Mouse (Mus musculus) limb, embryonic 13.5 days (tissue): ENCODE results near the gene Txndc16. TPM values are rescaled to one million over a fixed set of nuclear protein-coding genes. Genes with fewer than 3 reads are reported as not detected.

ENCODE experiments used
- ATAC-seq: fragments of 200-750 bp; cut with Nextera tagmentation; 2 replicates; pipeline ENCODE4 v1.8.0; 2017; ENCODE audit warnings: low read depth, moderate number of reproducible peaks, moderate TSS enrichment; ENCODE audit not compliant: low FRiP score
- H3K27ac ChIP-seq: fragments of 300-500 bp; sonication (generic); 2 replicates; pipeline ENCODE4 v1.5.1; 2015; ENCODE audit warnings: inconsistent platforms, mild to moderate bottlenecking, moderate library complexity
- H3K27me3 ChIP-seq: fragments of 300-500 bp; sonication (generic); 2 replicates; pipeline ENCODE4 v1.6.1; 2015; ENCODE audit warnings: mild to moderate bottlenecking, inconsistent platforms
- H3K36me3 ChIP-seq: fragments of 300-500 bp; sonication (generic); 2 replicates; pipeline ENCODE4 v1.6.1; 2015; ENCODE audit warnings: inconsistent platforms, mild to moderate bottlenecking, moderate library complexity
- H3K4me1 ChIP-seq: fragments of 300-500 bp; sonication (generic); 2 replicates; pipeline ENCODE4 v1.6.1; 2015; ENCODE audit warnings: inconsistent platforms
- H3K4me2 ChIP-seq: fragments of 300-500 bp; sonication (generic); replicated peaks from 2 replicates; pipeline ENCODE4 v1.6.1; 2015; ENCODE audit warnings: inconsistent platforms, mild to moderate bottlenecking, moderate library complexity
- H3K4me3 ChIP-seq: fragments of 300-500 bp; sonication (generic); 2 replicates; pipeline ENCODE4 v1.5.1; 2015; ENCODE audit warnings: moderate library complexity, mild to moderate bottlenecking, inconsistent platforms
- H3K9ac ChIP-seq: fragments of 300-500 bp; sonication (generic); 2 replicates; pipeline ENCODE4 v1.6.1; 2015; ENCODE audit warnings: mild to moderate bottlenecking, inconsistent platforms
- H3K9me3 ChIP-seq: fragments of 300-500 bp; sonication (generic); 2 replicates; pipeline ENCODE4 v1.6.1; 2016; ENCODE audit warnings: inconsistent platforms
- WGBS: fragments of 180-500 bp; shearing (Covaris S2); methylation state at CpG from one replicate; pipeline ENCODE4 v1.1.7; 2015; 5-methylcytosine and 5-hydroxymethylcytosine counted together
- polyA plus RNA-seq: library from polyadenylated mRNA; unstranded; fragments of >200 nt; fragmentation: Nextera tagmentation; extraction: Ambion mirVana; gene quantifications from 2 replicates; pipeline ENCODE4 v1.2.1, GENCODE M21; 2015

Gene Txndc16
- polyA plus RNA-seq, 1 experiment from 2014 or later, result 18.9 TPM

DNA sequence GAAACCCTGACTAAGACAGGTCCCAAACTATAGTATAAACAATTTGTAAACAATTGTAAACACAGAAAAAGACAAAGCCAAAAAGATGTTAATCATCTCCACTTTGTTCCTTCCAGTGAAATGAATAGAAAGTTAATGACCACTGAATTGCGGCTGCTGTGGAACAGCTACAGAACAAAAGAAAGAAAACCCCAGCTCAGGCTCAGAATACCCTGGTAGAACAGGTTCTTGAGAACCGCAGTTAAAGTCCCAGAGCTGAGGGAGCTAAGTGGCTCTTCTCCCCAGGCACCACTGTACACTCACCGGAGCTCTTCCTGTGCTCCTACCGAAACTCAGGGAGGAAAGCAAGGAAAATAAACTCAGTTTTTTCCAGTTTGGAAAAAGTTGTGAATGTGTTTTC is 9.4 kb downstream of the Txndc16 start:
- Histone ChIP-seq H3K4me3 (no peak overlapping the region), H3K9me3 (no peaks in the 10 kb centered on the region), H3K27me3 (no peaks in the 10 kb centered on the region), H3K27ac (no peak overlapping the region), H3K36me3 (peaks cover 14% of the 10 kb centered on the region), H3K9ac (no peak overlapping the region), H3K4me1 (no peaks in the 10 kb centered on the region), H3K4me2 (no peak overlapping the region)
- WGBS, result 79% methylated on average over 4 of the region's 4 CpGs
- ATAC-seq, result no peak

GRCm38 (mm10) chr14:45200607-45201006 is 19.5 kb downstream of the Txndc16 start:
- no peak overlapping the region for H3K27ac ChIP-seq
- no peak overlapping the region for H3K4me3 ChIP-seq
- H3K9me3 ChIP-seq, result no peaks in the 10 kb centered on the region
- H3K4me2 ChIP-seq, result no peak overlapping the region
- no peaks in the 10 kb centered on the region for H3K27me3 ChIP-seq
- peaks cover 16% of the 10 kb centered on the region for H3K36me3 ChIP-seq
- H3K4me1 ChIP-seq, result no peaks in the 10 kb centered on the region
- ATAC-seq, result no peak
- H3K9ac ChIP-seq, result no peak overlapping the region

GRCm38 (mm10) chr14:45190999-45191398 is 29.1 kb downstream of the Txndc16 start:
- ATAC-seq, result no peak
- H3K4me2 ChIP-seq, result no peak overlapping the region
- H3K4me1 ChIP-seq, result no peaks in the 10 kb centered on the region
- no peak overlapping the region for H3K27ac ChIP-seq
- no peak overlapping the region for H3K4me3 ChIP-seq
- no peaks in the 10 kb centered on the region for H3K27me3 ChIP-seq
- H3K9me3 ChIP-seq, result no peaks in the 10 kb centered on the region
- 75% methylated on average over 2 of the region's 2 CpGs for WGBS
- H3K9ac ChIP-seq, result no peak overlapping the region
- H3K36me3 ChIP-seq, result 0 out of 2 replicates have a peak, but pooled peaks cover 2% of the 10 kb centered on the region

DNA sequence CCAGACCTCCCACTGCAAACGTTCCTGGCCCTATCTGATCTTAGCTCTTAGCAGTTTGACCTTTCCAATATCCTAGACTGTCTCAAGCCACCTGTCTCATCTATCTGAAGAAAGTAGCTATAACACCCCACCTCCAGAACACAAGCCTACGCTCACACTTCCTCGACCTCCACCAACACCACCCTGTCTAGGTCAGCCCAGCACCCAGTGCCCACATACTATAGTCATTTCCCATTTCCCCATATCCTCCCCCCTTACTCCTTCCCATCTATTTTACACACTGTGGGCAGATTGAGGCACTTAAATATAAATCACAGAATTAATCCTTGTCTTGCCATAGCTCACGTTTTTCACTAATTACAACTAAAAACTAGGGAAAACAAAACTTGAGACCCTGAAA is 38.5 kb downstream of the Txndc16 start:
- WGBS, result 80% methylated on average over 4 of the region's 4 CpGs
- H3K9ac ChIP-seq, result no peak overlapping the region
- H3K4me2 ChIP-seq, result no peak overlapping the region
- ATAC-seq, result no peak
- H3K36me3 ChIP-seq, result no peaks in the 10 kb centered on the region; the same call in 1 of the 2 replicates
- no peak overlapping the region for H3K4me3 ChIP-seq
- no peaks in the 10 kb centered on the region for H3K9me3 ChIP-seq
- no peak overlapping the region for H3K27ac ChIP-seq
- H3K4me1 ChIP-seq, result no peaks in the 10 kb centered on the region
- no peaks in the 10 kb centered on the region for H3K27me3 ChIP-seq

DNA sequence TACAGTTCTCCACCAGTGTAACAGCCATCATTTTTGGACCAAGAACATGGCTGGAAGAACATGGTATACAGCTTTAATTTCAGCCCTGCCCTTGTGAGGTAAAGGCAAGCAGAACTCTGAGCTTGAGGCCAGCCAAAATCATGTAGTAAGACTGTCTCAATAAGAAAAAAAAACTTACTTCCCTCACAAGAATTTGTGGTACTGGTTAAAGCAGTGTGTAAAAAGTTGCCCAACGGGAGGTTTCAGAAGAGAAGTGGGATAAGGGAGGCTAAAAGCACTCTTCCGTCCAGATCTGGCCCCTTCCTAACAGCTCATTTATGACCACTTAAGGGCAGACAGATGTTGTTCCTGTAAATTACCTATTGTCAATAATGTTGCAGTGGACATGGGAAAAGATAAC is 40.5 kb downstream of the Txndc16 start:
- Histone ChIP-seq H3K9me3 (no peaks in the 10 kb centered on the region), H3K4me2 (no peak overlapping the region), H3K4me1 (peaks cover 5% of the 10 kb centered on the region; the same call in 1 of the 2 replicates), H3K36me3 (no peaks in the 10 kb centered on the region; the same call in 1 of the 2 replicates), H3K4me3 (no peak overlapping the region), H3K27ac (no peak overlapping the region), H3K27me3 (no peaks in the 10 kb centered on the region), H3K9ac (no peak overlapping the region)
- 41% methylated on average over 2 of the region's 2 CpGs for WGBS
- ATAC-seq, result no peak

GRCm38 (mm10) chr14:45179186-45179585 is 40.9 kb downstream of the Txndc16 start:
- H3K27me3 ChIP-seq, result no peaks in the 10 kb centered on the region
- H3K9me3 ChIP-seq, result no peaks in the 10 kb centered on the region
- WGBS, result 22% methylated on average over 2 of the region's 2 CpGs

DNA sequence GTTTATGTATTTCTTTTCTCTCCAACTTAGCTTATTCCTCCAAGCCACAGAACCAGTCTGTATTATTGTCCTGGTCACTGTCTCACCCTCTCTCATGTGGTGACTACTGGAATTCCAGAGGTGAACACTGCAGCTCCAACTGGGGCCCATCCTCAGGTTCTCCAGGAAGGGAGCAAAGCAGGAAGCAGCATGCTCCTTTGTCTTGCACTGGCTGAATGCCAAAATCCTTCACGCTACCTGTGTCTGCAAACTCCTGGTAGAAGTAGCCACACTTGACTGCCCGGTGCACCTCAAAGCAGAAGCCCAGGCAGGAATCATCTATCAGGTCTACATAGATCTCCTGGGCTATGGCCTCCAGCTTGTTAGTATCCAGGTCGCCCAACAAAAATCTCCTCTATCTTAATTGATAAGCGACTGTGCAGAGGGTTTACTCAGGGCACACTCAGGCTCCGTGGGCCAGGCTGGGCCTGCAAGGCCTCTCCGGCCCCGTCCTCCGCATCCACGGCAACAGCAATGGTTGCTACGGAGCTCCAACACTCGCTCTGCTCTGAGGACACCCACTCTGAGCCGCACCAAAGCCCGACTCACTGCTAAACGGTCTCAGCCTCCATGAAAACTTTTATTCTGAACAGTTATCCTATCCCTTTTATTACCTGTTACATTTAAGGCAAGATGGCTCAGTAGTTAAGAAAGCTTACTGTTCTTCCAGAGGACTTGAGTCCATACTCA is 45.0 kb downstream of the Txndc16 start:
- no peak for ATAC-seq
- 78% methylated on average over 14 of the region's 14 CpGs for WGBS

More at GRCm38 (mm10) chr14:45179186-45179585, 40.9 kb downstream of the Txndc16 start:
- Histone ChIP-seq H3K4me3 (no peak overlapping the region), H3K4me1 (peaks cover 5% of the 10 kb centered on the region; the same call in 1 of the 2 replicates), H3K27ac (no peak overlapping the region), H3K36me3 (no peaks in the 10 kb centered on the region; the same call in 1 of the 2 replicates), H3K9ac (no peak overlapping the region), H3K4me2 (no peak overlapping the region)
- no peak for ATAC-seq

DNA sequence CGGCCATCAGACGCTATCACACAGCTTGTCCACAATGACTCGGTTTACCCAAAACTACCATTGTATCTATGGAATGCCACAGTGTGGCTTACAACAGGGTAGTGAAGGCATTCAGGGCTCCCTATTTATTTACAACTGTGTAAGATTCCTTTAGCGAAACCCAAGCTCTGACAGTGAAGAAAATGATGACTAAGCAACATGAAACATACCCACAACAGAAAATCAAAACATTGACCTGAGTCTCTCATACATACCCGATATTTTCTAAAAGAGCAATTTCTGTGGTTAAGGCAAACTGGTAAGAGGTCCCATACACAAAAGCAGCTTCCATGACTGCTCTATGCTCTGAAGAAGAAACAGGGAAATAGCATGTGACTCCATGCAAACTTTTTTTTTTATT is 47.9 kb downstream of the Txndc16 start:
- WGBS, result 91% methylated on average over 5 of the region's 5 CpGs
- Histone ChIP-seq H3K4me3 (no peak overlapping the region), H3K4me1 (peaks cover 5% of the 10 kb centered on the region; the same call in 1 of the 2 replicates), H3K9ac (no peak overlapping the region), H3K27me3 (no peaks in the 10 kb centered on the region), H3K36me3 (no peaks in the 10 kb centered on the region), H3K27ac (no peak overlapping the region), H3K9me3 (no peaks in the 10 kb centered on the region), H3K4me2 (no peak overlapping the region)
- no peak for ATAC-seq

More for the DNA sequence above, 45.0 kb downstream of the Txndc16 start:
- Histone ChIP-seq H3K4me2 (no peak overlapping the region), H3K4me1 (peaks cover 5% of the 10 kb centered on the region; the same call in 1 of the 2 replicates), H3K9ac (no peak overlapping the region), H3K27me3 (no peaks in the 10 kb centered on the region), H3K36me3 (no peaks in the 10 kb centered on the region), H3K9me3 (no peaks in the 10 kb centered on the region), H3K27ac (no peak overlapping the region), H3K4me3 (no peak overlapping the region)

DNA sequence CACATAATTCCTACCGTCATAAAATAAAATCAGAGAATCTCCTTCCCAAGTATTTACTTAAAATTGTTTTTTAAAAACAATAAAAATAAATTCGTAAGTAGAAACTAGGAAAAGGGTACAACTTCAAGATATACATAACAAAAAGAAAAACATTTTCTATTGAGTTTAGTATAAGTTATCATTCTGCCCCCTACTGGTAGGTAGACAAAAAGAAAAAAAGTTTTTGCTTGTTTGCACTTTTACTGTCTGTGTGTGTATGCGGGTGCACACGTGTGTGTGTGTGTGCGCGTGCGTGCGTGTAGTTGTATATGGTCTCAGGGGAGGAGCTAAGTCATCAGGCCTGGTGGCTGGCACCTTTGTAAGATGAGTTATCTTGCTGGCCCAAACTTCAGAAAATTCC is 52.8 kb downstream of the Txndc16 start:
- Histone ChIP-seq H3K36me3 (0 out of 2 replicates have a peak, but pooled peaks cover 10% of the 10 kb centered on the region), H3K9ac (no peak overlapping the region), H3K4me3 (no peak overlapping the region), H3K27me3 (no peaks in the 10 kb centered on the region), H3K27ac (no peak overlapping the region), H3K9me3 (no peaks in the 10 kb centered on the region), H3K4me2 (no peak overlapping the region), H3K4me1 (no peaks in the 10 kb centered on the region)
- ATAC-seq, result no peak
- whole genome bisulfite sequencing, result 89% methylated on average over 8 of the region's 8 CpGs

- Histone ChIP-seq H3K4me2 (no peak overlapping the region), H3K36me3 (no peaks in the 10 kb centered on the region), H3K4me1 (no peaks in the 10 kb centered on the region), H3K27ac (no peak overlapping the region), H3K9ac (no peak overlapping the region), H3K27me3 (no peaks in the 10 kb centered on the region), H3K9me3 (no peaks in the 10 kb centered on the region), H3K4me3 (no peak overlapping the region)
- ATAC-seq, result no peak
- WGBS, result 91% methylated on average over 4 of the region's 4 CpGs
Observed at GRCm38 (mm10) chr14:45155511-45156173, 64.5 kb downstream of the Txndc16 start.

GRCm38 (mm10) chr14:45153258-45153657 is 66.9 kb downstream of the Txndc16 start:
- Histone ChIP-seq H3K27ac (no peak overlapping the region), H3K4me3 (no peak overlapping the region), H3K36me3 (no peaks in the 10 kb centered on the region), H3K27me3 (no peaks in the 10 kb centered on the region), H3K9me3 (no peaks in the 10 kb centered on the region), H3K4me2 (no peak overlapping the region), H3K4me1 (no peaks in the 10 kb centered on the region), H3K9ac (no peak overlapping the region)
- ATAC-seq, result no peak
- WGBS, result 82% methylated on average over 2 of the region's 2 CpGs

- WGBS, result 47% methylated on average over 4 of the region's 4 CpGs
- Histone ChIP-seq H3K4me3 (no peak overlapping the region), H3K4me2 (no peak overlapping the region), H3K36me3 (0 out of 2 replicates have a peak, but pooled peaks cover 3% of the 10 kb centered on the region), H3K9me3 (no peaks in the 10 kb centered on the region), H3K27ac (no peak overlapping the region), H3K27me3 (no peaks in the 10 kb centered on the region), H3K4me1 (0 out of 2 replicates have a peak, but pooled peaks cover 4% of the 10 kb centered on the region), H3K9ac (no peak overlapping the region)
- no peak for ATAC-seq
Observed at GRCm38 (mm10) chr14:45142511-45142910, 77.6 kb downstream of the Txndc16 start.
